Mouse (Mus musculus): ENCODE measurements around the gene Inha. TPM values are rescaled to one million over a fixed set of nuclear protein-coding genes. Genes with fewer than 3 reads are reported as not detected.

The Inha gene
- total RNA-seq, 2 experiments from 2014 or later, result 47.4 to 78.9 TPM

GRCm38 (mm10) chr1:75518427-75518826, 11.6 kb downstream of the Inha start:
- no peak for DNase-seq

- peak; percentile 66 for DNase-seq
Measured at GRCm38 (mm10) chr1:75519576-75519975, 12.7 kb downstream of the Inha start.

- DNase-seq, result peak; percentile 95
Measured at GRCm38 (mm10) chr1:75521321-75522031, 14.6 kb downstream of the Inha start, which contains the start of gene Stk11ip. Gene Stk11ip (plus strand): TSS chr1:75521529.

GRCm38 (mm10) chr1:75524679-75525078, 17.8 kb downstream of the Inha start:
- no peak for DNase-seq

- DNase-seq, result no peak
Measured at GRCm38 (mm10) chr1:75530546-75530945, 23.7 kb downstream of the Inha start.

GRCm38 (mm10) chr1:75532280-75533172, 25.6 kb downstream of the Inha start:
- no peak for DNase-seq

GRCm38 (mm10) chr1:75533325-75534252, 26.7 kb downstream of the Inha start:
- DNase-seq, result no peak

- no peak for DNase-seq
Measured at GRCm38 (mm10) chr1:75537587-75537986, 30.7 kb downstream of the Inha start.

- DNase-seq, result no peak
Measured at GRCm38 (mm10) chr1:75538597-75539190, 31.8 kb downstream of the Inha start.

GRCm38 (mm10) chr1:75541496-75541895, 34.6 kb downstream of the Inha start:
- DNase-seq, result no peak

- no peak for DNase-seq
Measured at GRCm38 (mm10) chr1:75544351-75544750, 37.5 kb downstream of the Inha start.

- DNase-seq, result peak; percentile 83
Measured at GRCm38 (mm10) chr1:75545965-75546956, 39.4 kb downstream of the Inha start, which contains the start of gene Slc4a3. Gene Slc4a3 (plus strand): TSS chr1:75546266.

GRCm38 (mm10) chr1:75547351-75547750, 40.5 kb downstream of the Inha start:
- DNase-seq, result no peak

GRCm38 (mm10) chr1:75548083-75548482, 41.2 kb downstream of the Inha start:
- no peak for DNase-seq

GRCm38 (mm10) chr1:75548871-75549270, 42.0 kb downstream of the Inha start:
- no peak for DNase-seq

GRCm38 (mm10) chr1:75549289-75550279, 42.7 kb downstream of the Inha start:
- peak; percentile 82 for DNase-seq

GRCm38 (mm10) chr1:75550586-75550985, 43.7 kb downstream of the Inha start:
- DNase-seq, result no peak

GRCm38 (mm10) chr1:75555680-75556079, 48.8 kb downstream of the Inha start:
- DNase-seq, result no peak

Measured in adrenal gland, postnatal 10 days (tissue).